Comparison of ENCODE assay signal across 11 mouse cellular contexts in genomic region chr8:83693609-83694236, GRCm38 (mm10). TPM values are rescaled to one million over a fixed set of nuclear protein-coding genes. Genes with fewer than 3 reads are reported as not detected.
A peak's percentile ranks its signal among the peaks of the same experiment; 100 is the strongest.
DNase-seq lines count a peak whose midpoint lies in the region; ATAC-seq and TF ChIP-seq lines count a peak whose summit lies in the region.
"Had no signal": no experiment of that assay in that cellular context is flagged by ENCODE, and none has a peak within 500 bp of the region (broad histone marks: within the 10 kb centered on the region; RNA-seq: fewer than 3 reads in every experiment).

No protein-coding gene starts in this region.

- peak overlapping the region; percentile 53 for H3K27ac ChIP-seq in kidney, adult 2 months (ENCODE audit: insufficient read depth, low read depth, low read length)
- no peak overlapping the region for H3K27ac ChIP-seq in forebrain, embryonic 12.5 days

- H3K9me3 ChIP-seq in forebrain, embryonic 12.5 days = no peaks in the 10 kb centered on the region

- H3K9ac ChIP-seq in forebrain, embryonic 12.5 days = no peak overlapping the region
- H3K9ac ChIP-seq: lung, embryonic 14.5 days had no signal

- peaks cover 32% of the 10 kb centered on the region for H3K4me1 ChIP-seq in kidney, adult 2 months (ENCODE audit: control insufficient read depth, insufficient read depth, low read length)
- H3K4me1 ChIP-seq in forebrain, embryonic 12.5 days = peaks cover 19% of the 10 kb centered on the region

- H3K27me3 ChIP-seq in kidney, adult 2 months (replicated peaks; ENCODE audit: control insufficient read depth, insufficient read depth, low read length) = no peaks in the 10 kb centered on the region
- no peaks in the 10 kb centered on the region for H3K27me3 ChIP-seq in forebrain, embryonic 12.5 days

- 65% methylated on average over 10 of the region's 10 CpGs for WGBS in kidney, adult 2 months
- 87% methylated on average over 10 of the region's 10 CpGs for WGBS in forebrain, embryonic 12.5 days

- peak; percentile 51 for ATAC-seq in megakaryocyte progenitor cell, adult 5-6 weeks (replicated peaks; ENCODE audit: poor library complexity)
- ATAC-seq in forebrain, embryonic 12.5 days (ENCODE audit: low FRiP score) = no peak

- H3K4me2 ChIP-seq in forebrain, embryonic 12.5 days = no peak overlapping the region
- H3K4me2 ChIP-seq: lung, embryonic 14.5 days had no signal

- H3K4me3 ChIP-seq in kidney, adult 2 months (ENCODE audit: insufficient read depth, low read depth, low read length) = no peak overlapping the region
- no peak overlapping the region for H3K4me3 ChIP-seq in forebrain, embryonic 12.5 days (replicated peaks)

- peaks cover 11% of the 10 kb centered on the region for H3K36me3 ChIP-seq in kidney, adult 2 months (ENCODE audit: control insufficient read depth, insufficient read depth, low read length)
- peaks cover 27% of the 10 kb centered on the region for H3K36me3 ChIP-seq in forebrain, embryonic 12.5 days (replicated peaks)

- TF ChIP-seq CTCF in kidney, adult 2 months (conservative IDR thresholded peaks at IDR 0.05; ENCODE audit: insufficient read depth, insufficient read length, low read depth, low read length) = no peak

- TF ChIP-seq POLR2A in kidney, adult 2 months (IDR thresholded peaks at IDR 0.05; ENCODE audit: low read depth, low read length) = no peak

- DNase-seq in kidney, adult 2 months = peak; percentile 41
- DNase-seq in kidney, adult 9 months = no peak
- DNase-seq in T-cell, adult 2 months (ENCODE audit: low spot score) = peak; percentile 19
- peak; percentile 42 for DNase-seq in induced T-regulatory cell, adult 2 months (ENCODE audit: low read depth)
- no peak for DNase-seq in layer of hippocampus, postnatal 36 days
- DNase-seq in yolk sac, embryonic 10.5 days (ENCODE audit: low spot score) = no peak
- DNase-seq: gastrocnemius, postnatal 14 days; kidney, postnatal 14 days; lung, embryonic 14.5 days had no signal

RNA-seq across cellular contexts. Expression of gene Pkn1, which starts 5.3 kb away (rescaled TPM):
- 81.9 and 98.1 TPM in 2 replicates for polyA plus RNA-seq in kidney, adult 2 months (2012; rRNA removed)
- total RNA-seq in megakaryocyte progenitor cell, adult 5-6 weeks (2015) = 31.5 and 31.6 TPM in 2 replicates
- total RNA-seq in megakaryocyte progenitor cell, adult 5-6 weeks (2017) = 62.5 and 78.8 TPM in 2 replicates
- 10 to 100 TPM; 53.0 to 54.8 TPM for total RNA-seq in layer of hippocampus, postnatal 36 days (2021)
- polyA plus RNA-seq in forebrain, embryonic 12.5 days (2016; fragmentation: Nextera tagmentation; extraction: Ambion mirVana) = 37.1 and 38.0 TPM in 2 replicates

RNA-seq across cellular contexts. Expression of gene Ddx39, which starts 21.3 kb away (rescaled TPM):
- polyA plus RNA-seq in kidney, adult 2 months (2012; rRNA removed) = 25.1 and 28.7 TPM in 2 replicates
- total RNA-seq in megakaryocyte progenitor cell, adult 5-6 weeks (2015) = 119 and 139 TPM in 2 replicates
- 121 and 131 TPM in 2 replicates for total RNA-seq in megakaryocyte progenitor cell, adult 5-6 weeks (2017)
- total RNA-seq in layer of hippocampus, postnatal 36 days (2021) = 10 to 100 TPM; 17.0 to 19.2 TPM
- 168 and 185 TPM in 2 replicates for polyA plus RNA-seq in forebrain, embryonic 12.5 days (2016; fragmentation: Nextera tagmentation; extraction: Ambion mirVana)

RNA-seq across cellular contexts. Expression of gene Ptger1, which starts 27.2 kb away (rescaled TPM):
- 21.8 and 23.3 TPM in 2 replicates for polyA plus RNA-seq in kidney, adult 2 months (2012; rRNA removed)
- total RNA-seq in megakaryocyte progenitor cell, adult 5-6 weeks (2015) = 0.10 TPM in 1 of 2 replicates, not detected in the other
- 0.87 and 1.6 TPM in 2 replicates for total RNA-seq in megakaryocyte progenitor cell, adult 5-6 weeks (2017)
- total RNA-seq in layer of hippocampus, postnatal 36 days (2021) = 1 to 10 TPM in 1 of 2 experiments, under 1 TPM in 1; 1.00 to 1.4 TPM
- polyA plus RNA-seq in forebrain, embryonic 12.5 days (2016; fragmentation: Nextera tagmentation; extraction: Ambion mirVana) = 0.91 and 0.96 TPM in 2 replicates

RNA-seq across cellular contexts. Expression of gene Gipc1, which starts 41.2 kb away (rescaled TPM):
- polyA plus RNA-seq in kidney, adult 2 months (2012; rRNA removed) = 57.6 and 66.6 TPM in 2 replicates
- total RNA-seq in megakaryocyte progenitor cell, adult 5-6 weeks (2015) = 14.7 and 19.0 TPM in 2 replicates
- total RNA-seq in megakaryocyte progenitor cell, adult 5-6 weeks (2017) = 14.3 and 17.8 TPM in 2 replicates
- total RNA-seq in layer of hippocampus, postnatal 36 days (2021) = 10 to 100 TPM; 56.9 to 58.1 TPM
- polyA plus RNA-seq in forebrain, embryonic 12.5 days (2016; fragmentation: Nextera tagmentation; extraction: Ambion mirVana) = 201 and 214 TPM in 2 replicates

RNA-seq across cellular contexts. Expression of gene Adgre5, which starts 47.4 kb away (rescaled TPM):
- 45.1 and 46.6 TPM in 2 replicates for polyA plus RNA-seq in kidney, adult 2 months (2012; rRNA removed)
- total RNA-seq in megakaryocyte progenitor cell, adult 5-6 weeks (2015) = 27.1 and 29.1 TPM in 2 replicates
- total RNA-seq in megakaryocyte progenitor cell, adult 5-6 weeks (2017) = 19.8 and 30.2 TPM in 2 replicates
- total RNA-seq in layer of hippocampus, postnatal 36 days (2021) = 1 to 10 TPM; 7.6 to 7.7 TPM
- polyA plus RNA-seq in forebrain, embryonic 12.5 days (2016; fragmentation: Nextera tagmentation; extraction: Ambion mirVana) = 9.4 and 10.7 TPM in 2 replicates

Comparison
In these comparisons a context has a peak if more than half of its experiments do, and no peak if none do; other contexts are left out.
1. DNase-seq: peak in kidney, adult 2 months (single experiment), T-cell, adult 2 months (single experiment) and induced T-regulatory cell, adult 2 months (single experiment); none in kidney, adult 9 months (single experiment), layer of hippocampus, postnatal 36 days (0 of 2) and yolk sac, embryonic 10.5 days (single experiment).
2. RNA of gene Ddx39, which starts 21.3 kb away (total RNA-seq): 119 to 139 TPM in megakaryocyte progenitor cell, adult 5-6 weeks; 17.0 to 19.2 TPM in layer of hippocampus, postnatal 36 days; every median in the first group is over 4 times any median in the second.